Mouse (Mus musculus) thymus, postnatal 14 days (tissue): Measurements from ENCODE around the gene Krtap15.
A peak's percentile ranks its signal among the peaks of the same experiment; 100 is the strongest.

ENCODE experiments used
- DNase-seq: peaks from one replicate; pipeline ENCODE4 v3.0.0; 2021

The Krtap15 gene

GRCm38 (mm10) chr16:88820066-88820465 is at the start of gene Krtap15:
Gene Krtap15, plus strand, starts transcription at chr16:88820215.
- no peak for DNase-seq

- no peak for DNase-seq
These were observed 45.9 kb upstream of the Krtap15 start, which contains the start of gene 2310057N15Rik for GRCm38 (mm10) chr16:88774106-88774505. Gene 2310057N15Rik, minus strand, starts transcription at chr16:88774206.

GRCm38 (mm10) chr16:88777596-88777995 is 42.4 kb upstream of the Krtap15 start, which contains the start of gene Gm5965:
Gene Gm5965, plus strand, starts transcription at chr16:88777896.
- DNase-seq = no peak

- DNase-seq = no peak
These were observed 33.2 kb upstream of the Krtap15 start for GRCm38 (mm10) chr16:88786786-88787185.

GRCm38 (mm10) chr16:88811827-88812226 is 8.2 kb upstream of the Krtap15 start, which contains the start of gene Gm20741:
Gene Gm20741, minus strand, starts transcription at chr16:88812220.
- no peak for DNase-seq

DNA sequence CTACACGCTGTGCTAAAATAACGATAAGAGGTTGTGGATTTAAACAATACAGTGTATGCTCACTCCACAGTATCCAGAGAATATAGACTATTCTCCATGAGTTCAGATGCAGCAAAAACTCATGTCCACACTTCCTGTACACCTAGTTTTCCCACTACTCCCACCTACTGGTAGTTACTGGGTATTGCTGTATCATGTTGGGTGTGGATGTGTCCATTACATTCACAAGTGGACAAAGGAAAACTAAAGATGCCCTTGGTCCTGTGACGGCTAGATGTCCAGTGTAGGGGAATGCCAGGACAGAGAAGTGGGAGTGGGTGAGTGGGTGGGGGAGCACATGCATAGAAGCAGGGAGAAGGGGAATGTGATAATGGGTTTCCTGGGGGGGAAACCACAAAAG is 3.7 kb downstream of the Krtap15 start:
- peak; percentile 10 for DNase-seq

DNA sequence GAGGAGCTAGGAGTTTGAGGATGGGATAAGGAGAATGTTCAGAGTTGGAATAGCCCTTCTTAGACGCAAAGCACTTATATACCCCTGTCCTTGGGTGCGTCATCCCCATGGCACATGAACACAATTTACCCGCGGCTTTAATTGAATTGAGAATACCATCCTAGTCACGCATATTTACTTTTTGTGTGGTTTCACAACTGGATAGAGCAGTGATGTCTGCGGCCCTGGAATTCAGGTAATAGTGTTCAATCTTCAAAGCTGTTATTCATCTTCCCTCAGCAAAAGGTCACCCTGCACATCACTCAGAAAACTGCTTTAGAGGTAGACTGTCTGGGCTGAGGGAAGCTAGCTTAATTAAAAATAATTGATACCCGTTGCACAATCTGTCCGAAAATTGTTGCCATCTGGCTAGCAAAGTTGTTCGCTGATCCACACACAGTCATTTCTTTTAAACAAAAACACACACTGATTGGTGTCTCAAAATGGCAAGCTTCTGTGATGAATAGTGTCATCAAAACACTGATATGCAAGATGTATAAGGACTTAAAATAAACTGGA is 6.2 kb downstream of the Krtap15 start, which contains the start of gene Krtap14:
Gene Krtap14, minus strand, starts transcription at position 51 of the 558 bp plus-strand sequence.
- DNase-seq = no peak

GRCm38 (mm10) chr16:88826978-88827377 is 7.0 kb downstream of the Krtap15 start:
- DNase-seq = no peak

DNA sequence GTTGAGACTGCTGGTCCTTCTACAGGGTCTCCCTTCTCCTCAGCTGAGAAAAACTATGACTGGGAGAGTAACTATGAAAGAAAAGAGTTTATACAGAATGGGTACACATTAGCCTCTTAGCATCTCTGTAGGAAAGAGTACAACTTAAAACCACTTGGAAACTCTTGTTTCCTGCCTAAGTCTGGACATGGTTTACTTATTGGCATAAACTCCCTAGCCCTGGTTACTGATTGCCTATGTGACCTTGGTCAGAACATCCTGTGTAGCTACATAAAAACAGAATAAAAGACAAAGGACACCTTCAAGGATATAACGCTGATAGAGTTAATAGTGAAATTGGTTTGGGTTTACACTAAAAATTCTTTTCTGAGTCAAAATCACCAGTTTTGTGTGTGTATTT is 27.3 kb downstream of the Krtap15 start:
- no peak for DNase-seq

DNA sequence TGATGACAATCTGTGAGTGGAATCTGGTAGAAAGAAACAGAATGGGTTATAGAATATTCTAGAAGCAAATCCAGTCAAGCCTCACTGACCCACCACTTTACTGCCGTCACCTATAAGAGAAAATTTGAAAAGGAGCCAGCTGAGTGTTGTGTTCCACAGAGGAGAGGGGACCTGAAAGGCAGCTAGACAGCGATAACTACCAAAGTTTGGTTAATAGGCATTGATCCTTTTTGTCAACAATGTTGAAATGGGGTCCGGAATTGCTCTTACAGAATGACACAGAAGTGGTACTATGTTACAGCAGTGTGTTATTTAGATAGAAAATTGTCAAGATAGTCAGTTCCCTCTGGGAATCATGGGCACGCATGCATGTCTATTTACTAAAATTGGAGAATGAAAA is 28.5 kb downstream of the Krtap15 start:
- DNase-seq = no peak

GRCm38 (mm10) chr16:88851450-88851849 is 31.4 kb downstream of the Krtap15 start:
- peak; percentile 18 for DNase-seq

DNA sequence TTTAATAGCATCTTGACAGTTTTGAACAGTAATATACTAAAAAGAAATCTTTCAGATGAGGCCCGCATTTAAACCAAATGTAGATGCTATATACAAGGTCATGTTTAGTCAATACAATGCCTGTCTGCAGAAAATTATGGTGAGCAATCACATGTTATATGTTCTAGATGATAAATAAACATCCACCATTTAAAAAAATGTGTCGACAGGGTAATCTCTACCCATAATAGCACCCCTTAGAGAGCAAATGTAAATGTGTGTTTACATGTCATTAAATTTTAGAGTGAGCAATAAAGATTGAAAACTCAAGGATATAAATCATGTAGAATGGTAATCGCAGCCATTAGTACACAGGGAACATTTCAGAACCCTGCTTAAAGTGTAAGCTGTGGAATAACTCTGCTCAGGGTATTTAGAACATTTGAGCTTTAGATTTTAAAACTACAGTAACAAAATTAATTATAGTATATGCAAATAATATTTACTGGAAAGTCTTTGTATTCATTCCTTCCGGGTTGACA is 44.9 kb downstream of the Krtap15 start:
- no peak for DNase-seq

- DNase-seq = no peak
These were observed 49.3 kb downstream of the Krtap15 start, which contains the start of gene Krtap19-1 for GRCm38 (mm10) chr16:88869311-88869710. Gene Krtap19-1, minus strand, starts transcription at chr16:88869411.

DNA sequence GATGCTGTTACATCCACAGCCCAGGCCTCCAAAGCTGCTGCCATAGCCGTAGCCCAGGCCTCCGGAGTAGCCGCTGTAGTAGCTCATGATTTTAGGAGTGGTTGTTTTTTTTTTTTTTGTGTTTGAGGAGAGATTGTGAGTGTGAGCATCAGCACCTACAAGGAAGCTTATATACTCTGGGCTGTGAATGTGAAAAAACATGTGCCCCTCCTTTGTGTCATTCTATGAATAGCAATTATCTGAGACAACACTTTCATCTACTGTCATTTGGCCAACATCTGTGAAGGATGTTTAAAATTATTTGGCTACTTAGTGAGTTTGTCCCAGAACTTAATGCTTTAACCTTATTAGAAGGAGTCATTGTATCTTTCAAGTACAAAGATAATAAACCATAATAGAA is 54.2 kb downstream of the Krtap15 start, which contains the start of gene Krtap19-2:
Gene Krtap19-2, minus strand, starts transcription at position 101 of the 400 bp plus-strand sequence.
- DNase-seq = no peak

DNA sequence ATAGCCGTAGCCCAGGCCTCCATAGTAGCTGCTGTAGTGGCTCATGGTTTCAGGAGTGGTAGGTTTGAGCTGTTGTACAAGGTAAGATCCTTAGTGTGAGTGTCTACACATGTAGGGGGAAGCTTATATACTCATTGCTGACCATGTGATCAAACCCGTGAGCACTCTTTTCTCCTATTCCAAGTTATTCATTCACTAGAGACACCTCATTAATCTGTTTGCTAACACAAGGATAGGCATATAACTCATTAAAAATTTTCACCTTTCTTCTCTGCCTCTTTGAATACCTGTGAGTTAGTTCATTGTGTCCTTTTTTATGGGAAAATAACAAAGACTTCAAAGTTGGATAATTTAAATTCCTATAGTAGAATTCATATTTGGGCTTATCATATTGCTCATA is 57.9 kb downstream of the Krtap15 start, which contains the start of gene Krtap19-3:
Gene Krtap19-3, minus strand, starts transcription at position 101 of the 400 bp plus-strand sequence.
- DNase-seq = no peak
